Mouse (Mus musculus): ENCODE measurements around the gene Trpm3. TPM values are rescaled to one million over a fixed set of nuclear protein-coding genes. Genes with fewer than 3 reads are reported as not detected.

Gene Trpm3
- polyA plus RNA-seq, 1 experiment from 2014 or later: 48.4 TPM

DNA sequence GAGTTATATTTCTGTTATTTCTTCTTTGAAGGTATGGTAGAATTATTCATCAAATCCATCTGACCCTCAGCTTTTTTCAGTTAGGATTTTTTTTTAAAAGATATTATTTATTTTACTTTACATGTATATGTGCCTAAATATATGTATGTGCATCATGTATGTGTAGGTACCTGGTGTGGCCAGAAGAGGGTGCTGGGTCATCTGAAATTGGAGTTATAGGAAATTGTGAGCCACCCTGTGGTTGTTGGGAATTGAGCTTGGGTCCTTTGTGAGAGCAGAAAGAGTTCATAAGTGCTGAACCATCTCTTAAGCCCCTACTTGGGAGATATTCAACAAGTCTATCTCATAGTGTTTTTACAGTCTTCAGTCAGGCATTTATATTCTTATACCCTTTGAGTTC is 389.1 kb downstream of the Trpm3 start:
- no peak overlapping the region for H3K27ac ChIP-seq
- H3K36me3 ChIP-seq (replicated peaks; ENCODE audit: control insufficient read depth, insufficient read depth): no peaks in the 10 kb centered on the region
- no peak overlapping the region for H3K4me2 ChIP-seq (replicated peaks)
- H3K4me3 ChIP-seq (replicated peaks; ENCODE audit: low read length): no peak overlapping the region
- no peaks in the 10 kb centered on the region for H3K4me1 ChIP-seq (replicated peaks; ENCODE audit: control insufficient read depth, insufficient read depth, low read length)
- no peaks in the 10 kb centered on the region for H3K27me3 ChIP-seq (ENCODE audit: control insufficient read depth, insufficient read depth, low read length)
- ATAC-seq (ENCODE audit: low FRiP score) (no peak), DNase-seq (ENCODE audit: low spot score) (no peak)
- H3K9ac ChIP-seq: no peak overlapping the region
- H3K9me3 ChIP-seq (ENCODE audit: control insufficient read depth, low read length): no peaks in the 10 kb centered on the region

DNA sequence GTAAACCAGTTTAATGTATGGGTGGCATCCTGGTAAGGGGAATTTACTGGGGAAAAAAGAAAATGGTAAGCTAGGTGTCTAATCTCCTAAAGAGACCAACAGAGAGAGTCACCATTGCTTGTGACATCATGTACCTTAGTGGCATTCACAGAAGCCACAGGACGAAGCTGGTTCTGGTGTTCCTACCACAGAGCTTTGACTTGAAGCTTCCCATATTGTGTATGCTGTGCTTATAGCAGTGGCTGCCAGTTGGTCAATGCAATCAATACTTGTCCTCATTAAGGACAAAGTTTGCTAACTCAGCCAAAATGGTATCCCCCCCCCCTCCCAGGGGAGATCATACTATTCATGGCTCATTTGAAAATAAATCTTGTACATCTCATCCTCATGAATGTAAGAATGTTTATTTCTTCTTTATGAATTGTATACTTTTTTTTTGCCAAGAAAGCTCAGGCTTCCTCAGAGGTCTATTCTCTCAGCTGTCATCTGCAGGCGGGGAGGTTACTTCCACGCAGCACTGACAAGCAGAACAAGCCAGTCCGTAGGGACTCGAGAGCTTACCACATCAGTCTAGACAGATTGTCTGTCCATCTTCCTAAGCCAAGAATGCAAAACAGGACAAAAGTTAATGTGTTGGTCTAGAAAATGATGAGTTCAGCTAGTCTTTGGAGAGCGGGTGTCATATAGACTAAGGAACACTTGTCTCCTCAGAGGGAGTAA is 404.3 kb downstream of the Trpm3 start:
- Histone ChIP-seq H3K27me3 (ENCODE audit: control insufficient read depth, insufficient read depth, low read length) (no peaks in the 10 kb centered on the region), H3K9me3 (ENCODE audit: control insufficient read depth, low read length) (no peaks in the 10 kb centered on the region), H3K9ac (no peak overlapping the region), H3K36me3 (replicated peaks; ENCODE audit: control insufficient read depth, insufficient read depth) (no peaks in the 10 kb centered on the region), H3K4me1 (replicated peaks; ENCODE audit: control insufficient read depth, insufficient read depth, low read length) (no peaks in the 10 kb centered on the region), H3K4me2 (replicated peaks) (no peak overlapping the region), H3K4me3 (replicated peaks; ENCODE audit: low read length) (no peak overlapping the region), H3K27ac (no peak overlapping the region)
- ATAC-seq (ENCODE audit: low FRiP score) (no peak), DNase-seq (ENCODE audit: low spot score) (no peak)
- WGBS: 74% methylated on average over 6 of the region's 6 CpGs

DNA sequence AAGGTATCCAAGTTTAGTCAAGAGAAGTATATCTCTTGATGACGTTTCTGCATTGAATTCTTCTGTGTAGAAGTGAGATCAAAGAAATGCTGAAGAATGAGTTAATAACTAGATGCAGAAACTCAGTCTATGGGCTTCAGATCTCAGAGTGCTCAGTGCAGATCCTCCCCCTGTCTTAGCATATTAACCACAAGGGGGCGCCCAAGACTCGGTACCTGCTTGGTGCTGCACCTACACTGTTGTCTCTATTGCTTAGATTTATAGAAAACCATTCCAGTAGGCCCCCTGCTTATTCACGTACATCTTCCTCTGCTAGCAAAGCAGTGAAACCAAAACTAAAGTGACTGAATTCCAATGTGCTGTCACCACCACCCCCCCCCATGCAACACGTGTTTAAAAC is 413.3 kb downstream of the Trpm3 start:
- ATAC-seq (ENCODE audit: low FRiP score): 0 out of 2 replicates have a peak, but pooled peaks have one; percentile 51

DNA sequence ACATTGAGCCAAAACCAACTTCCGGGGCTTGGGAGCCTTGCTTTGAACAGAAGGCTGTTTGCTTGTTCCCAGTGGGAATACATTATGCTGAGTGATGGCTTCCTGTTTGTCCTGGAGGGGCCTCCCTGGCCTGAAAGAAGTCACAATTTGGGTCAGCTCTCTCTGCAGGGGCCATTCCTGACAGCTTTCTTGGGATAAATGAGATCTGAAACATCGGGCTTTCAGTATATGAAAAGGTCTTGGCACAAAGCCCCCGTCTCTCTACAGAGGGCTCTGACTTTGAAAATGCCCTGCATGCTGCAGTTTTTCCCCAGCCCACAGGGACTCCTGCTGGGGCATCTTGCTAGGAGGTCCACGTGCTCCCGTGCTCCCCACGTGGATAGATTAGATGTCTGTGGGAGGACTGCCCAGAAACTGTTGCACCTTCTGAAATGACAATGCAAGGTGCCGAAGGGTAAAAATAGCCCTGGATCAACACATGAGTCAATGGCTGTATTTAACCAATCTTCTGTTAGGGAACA is 415.6 kb downstream of the Trpm3 start:
- H3K4me1 ChIP-seq (replicated peaks; ENCODE audit: control insufficient read depth, insufficient read depth, low read length): peaks cover 14% of the 10 kb centered on the region
- no peaks in the 10 kb centered on the region for H3K9me3 ChIP-seq (ENCODE audit: control insufficient read depth, low read length)
- no peaks in the 10 kb centered on the region for H3K27me3 ChIP-seq (ENCODE audit: control insufficient read depth, insufficient read depth, low read length)
- H3K4me3 ChIP-seq (replicated peaks; ENCODE audit: low read length): no peak overlapping the region
- ATAC-seq (ENCODE audit: low FRiP score) (peak; percentile 66), DNase-seq (ENCODE audit: low spot score) (peak; percentile 63)
- no peaks in the 10 kb centered on the region for H3K36me3 ChIP-seq (replicated peaks; ENCODE audit: control insufficient read depth, insufficient read depth)
- H3K4me2 ChIP-seq (replicated peaks): peak overlapping the region; percentile 11
- 2% methylated on average over 7 of the region's 7 CpGs for WGBS
- no peak overlapping the region for H3K27ac ChIP-seq
- H3K9ac ChIP-seq: no peak overlapping the region

More for the DNA sequence above, 413.3 kb downstream of the Trpm3 start:
- Histone ChIP-seq H3K9me3 (ENCODE audit: control insufficient read depth, low read length) (no peaks in the 10 kb centered on the region), H3K9ac (no peak overlapping the region), H3K4me3 (replicated peaks; ENCODE audit: low read length) (no peak overlapping the region), H3K27ac (no peak overlapping the region), H3K4me1 (replicated peaks; ENCODE audit: control insufficient read depth, insufficient read depth, low read length) (peaks cover 14% of the 10 kb centered on the region), H3K27me3 (ENCODE audit: control insufficient read depth, insufficient read depth, low read length) (no peaks in the 10 kb centered on the region), H3K36me3 (replicated peaks; ENCODE audit: control insufficient read depth, insufficient read depth) (no peaks in the 10 kb centered on the region), H3K4me2 (replicated peaks) (no peak overlapping the region)
- 27% methylated on average over 5 of the region's 5 CpGs for WGBS
- DNase-seq (ENCODE audit: low spot score): peak; percentile 68

GRCm38 (mm10) chr19:22572396-22572795 is 433.6 kb downstream of the Trpm3 start:
- Histone ChIP-seq H3K36me3 (replicated peaks; ENCODE audit: control insufficient read depth, insufficient read depth) (no peaks in the 10 kb centered on the region), H3K4me2 (replicated peaks) (no peak overlapping the region), H3K27me3 (ENCODE audit: control insufficient read depth, insufficient read depth, low read length) (no peaks in the 10 kb centered on the region), H3K4me1 (replicated peaks; ENCODE audit: control insufficient read depth, insufficient read depth, low read length) (no peaks in the 10 kb centered on the region), H3K9ac (no peak overlapping the region), H3K9me3 (ENCODE audit: control insufficient read depth, low read length) (no peaks in the 10 kb centered on the region), H3K27ac (no peak overlapping the region), H3K4me3 (replicated peaks; ENCODE audit: low read length) (no peak overlapping the region)
- WGBS: 66% methylated on average over 11 of the region's 11 CpGs
- DNase-seq (ENCODE audit: low spot score): no peak
- no peak for ATAC-seq (ENCODE audit: low FRiP score)

DNA sequence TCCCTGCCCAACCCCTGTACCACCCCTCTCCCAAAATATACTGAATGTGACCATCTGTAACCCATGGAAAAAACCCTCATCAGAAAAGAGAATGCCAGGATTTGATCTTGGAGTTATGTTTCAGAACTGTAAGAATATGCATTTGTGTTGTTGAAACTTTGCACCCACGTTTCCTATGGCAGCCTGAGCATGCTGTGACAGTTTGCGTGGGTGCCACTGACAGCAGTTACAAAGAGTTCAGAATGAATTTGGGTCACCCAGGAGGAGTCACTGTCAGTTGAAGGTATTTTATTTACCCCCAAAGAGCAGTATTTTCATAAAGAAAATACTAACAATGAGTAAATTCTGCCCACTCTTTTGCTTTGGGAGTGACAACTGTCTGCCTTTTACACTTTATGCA is 434.0 kb downstream of the Trpm3 start:
- Histone ChIP-seq H3K27me3 (ENCODE audit: control insufficient read depth, insufficient read depth, low read length) (no peaks in the 10 kb centered on the region), H3K27ac (no peak overlapping the region), H3K4me1 (replicated peaks; ENCODE audit: control insufficient read depth, insufficient read depth, low read length) (no peaks in the 10 kb centered on the region), H3K4me3 (replicated peaks; ENCODE audit: low read length) (no peak overlapping the region), H3K9me3 (ENCODE audit: control insufficient read depth, low read length) (no peaks in the 10 kb centered on the region), H3K9ac (no peak overlapping the region), H3K4me2 (replicated peaks) (no peak overlapping the region), H3K36me3 (replicated peaks; ENCODE audit: control insufficient read depth, insufficient read depth) (no peaks in the 10 kb centered on the region)
- WGBS: 89% methylated on average over 2 of the region's 2 CpGs
- no peak for ATAC-seq (ENCODE audit: low FRiP score)
- DNase-seq (ENCODE audit: low spot score): no peak

DNA sequence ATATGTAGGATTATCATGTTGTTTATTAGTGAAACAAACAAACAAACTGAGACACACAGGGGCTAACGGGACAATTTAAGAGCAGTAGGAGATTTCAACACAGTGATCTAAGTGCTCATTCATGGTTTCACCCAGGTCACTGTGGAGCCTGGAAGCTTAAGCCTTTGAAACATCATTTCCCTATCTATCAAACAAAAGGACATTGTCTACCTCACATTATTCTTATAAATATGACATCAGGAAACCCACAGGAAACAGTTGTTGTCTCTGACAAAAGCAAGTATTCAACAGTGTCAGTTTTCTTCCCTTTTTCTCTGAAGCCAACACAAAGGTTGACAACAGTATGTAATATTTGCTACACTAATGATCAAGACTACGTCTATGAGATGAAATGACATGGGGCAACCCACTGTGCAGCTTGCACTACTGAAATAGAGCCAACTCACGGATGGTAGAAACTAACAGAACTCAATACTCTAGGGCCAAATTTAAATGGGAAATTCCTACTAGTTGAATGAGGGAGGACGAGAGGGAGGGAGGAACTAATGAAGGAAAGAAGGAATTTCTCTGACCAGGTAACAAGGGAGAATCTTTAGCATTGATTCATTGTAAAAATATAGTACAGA is 443.4 kb downstream of the Trpm3 start:
- DNase-seq (ENCODE audit: low spot score) (no peak), ATAC-seq (ENCODE audit: low FRiP score) (no peak)
- no peaks in the 10 kb centered on the region for H3K4me1 ChIP-seq (replicated peaks; ENCODE audit: control insufficient read depth, insufficient read depth, low read length)
- H3K4me2 ChIP-seq (replicated peaks): no peak overlapping the region
- no peaks in the 10 kb centered on the region for H3K36me3 ChIP-seq (replicated peaks; ENCODE audit: control insufficient read depth, insufficient read depth)
- H3K9ac ChIP-seq: no peak overlapping the region
- no peaks in the 10 kb centered on the region for H3K27me3 ChIP-seq (ENCODE audit: control insufficient read depth, insufficient read depth, low read length)
- H3K9me3 ChIP-seq (ENCODE audit: control insufficient read depth, low read length): no peaks in the 10 kb centered on the region
- H3K4me3 ChIP-seq (replicated peaks; ENCODE audit: low read length): no peak overlapping the region
- 80% methylated on average over 4 of the region's 4 CpGs for WGBS
- no peak overlapping the region for H3K27ac ChIP-seq

GRCm38 (mm10) chr19:22594492-22594891 is 455.6 kb downstream of the Trpm3 start:
- no peak for ATAC-seq (ENCODE audit: low FRiP score)
- H3K4me1 ChIP-seq (replicated peaks; ENCODE audit: control insufficient read depth, insufficient read depth, low read length): no peaks in the 10 kb centered on the region
- no peak for DNase-seq (ENCODE audit: low spot score)
- no peak overlapping the region for H3K4me3 ChIP-seq (replicated peaks; ENCODE audit: low read length)
- no peaks in the 10 kb centered on the region for H3K27me3 ChIP-seq (ENCODE audit: control insufficient read depth, insufficient read depth, low read length)
- H3K4me2 ChIP-seq (replicated peaks): no peak overlapping the region
- 87% methylated on average over 3 of the region's 3 CpGs for WGBS
- no peaks in the 10 kb centered on the region for H3K36me3 ChIP-seq (replicated peaks; ENCODE audit: control insufficient read depth, insufficient read depth)
- no peaks in the 10 kb centered on the region for H3K9me3 ChIP-seq (ENCODE audit: control insufficient read depth, low read length)
- H3K27ac ChIP-seq: no peak overlapping the region
- no peak overlapping the region for H3K9ac ChIP-seq

DNA sequence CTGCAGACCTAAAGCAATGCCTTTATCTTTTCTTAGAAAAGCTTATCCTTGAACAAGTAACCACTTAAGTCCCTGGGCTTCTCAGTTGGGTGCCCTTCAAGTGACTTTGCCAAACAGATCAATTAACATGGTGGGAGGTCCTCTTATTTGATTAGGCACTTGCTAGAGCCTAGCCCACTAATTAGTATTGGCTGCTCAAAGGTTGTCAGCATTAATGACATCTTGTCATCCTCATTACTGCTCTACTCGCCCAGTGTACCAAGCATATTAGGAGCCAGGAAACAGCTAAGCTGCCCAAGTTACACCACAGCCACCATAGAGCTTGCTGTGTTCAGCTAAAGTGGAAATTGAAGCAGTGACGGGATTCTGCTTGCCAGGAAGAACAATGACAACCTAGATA is 456.4 kb downstream of the Trpm3 start:
- Histone ChIP-seq H3K9me3 (ENCODE audit: control insufficient read depth, low read length) (no peaks in the 10 kb centered on the region), H3K36me3 (replicated peaks; ENCODE audit: control insufficient read depth, insufficient read depth) (no peaks in the 10 kb centered on the region), H3K27ac (no peak overlapping the region), H3K4me2 (replicated peaks) (no peak overlapping the region), H3K9ac (no peak overlapping the region), H3K4me1 (replicated peaks; ENCODE audit: control insufficient read depth, insufficient read depth, low read length) (no peaks in the 10 kb centered on the region), H3K4me3 (replicated peaks; ENCODE audit: low read length) (no peak overlapping the region), H3K27me3 (ENCODE audit: control insufficient read depth, insufficient read depth, low read length) (no peaks in the 10 kb centered on the region)
- DNase-seq (ENCODE audit: low spot score): no peak
- 57% methylated on average over 2 of the region's 2 CpGs for WGBS
- ATAC-seq (ENCODE audit: low FRiP score): no peak
